Mouse (Mus musculus) cerebellum, adult 9-10 months (tissue): ENCODE results near the gene Rxfp4.

Source experiments
- DNase-seq: peaks from one replicate; pipeline ENCODE4 v3.0.0; 2022

Rxfp4 gene

GRCm38 (mm10) chr3:88652846-88653515, at the start of gene Rxfp4:
Gene Rxfp4, minus strand, starts transcription at chr3:88653142.
- no peak for DNase-seq

DNA sequence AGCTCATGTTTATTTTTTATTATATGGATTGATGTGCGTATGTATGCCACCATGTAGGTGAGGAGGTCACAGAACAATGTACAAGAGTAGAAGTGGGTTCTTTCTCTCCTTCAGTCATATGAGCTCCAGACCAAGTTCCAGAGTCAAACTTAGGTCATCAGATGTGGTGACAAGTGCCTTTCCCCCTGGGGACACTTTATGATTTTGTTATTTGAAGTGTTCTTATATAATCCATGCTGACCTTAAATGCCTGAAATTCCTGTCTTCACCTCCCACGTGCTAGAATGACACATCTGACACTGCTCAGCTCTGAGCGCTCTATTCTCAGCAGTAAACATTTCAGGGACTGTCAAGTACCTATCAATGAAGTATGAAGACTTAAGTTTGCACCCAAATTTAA, 48.3 kb upstream of the Rxfp4 start:
- DNase-seq: no peak

- no peak for DNase-seq
Measured at GRCm38 (mm10) chr3:88700247-88700646, 47.3 kb upstream of the Rxfp4 start.

DNA sequence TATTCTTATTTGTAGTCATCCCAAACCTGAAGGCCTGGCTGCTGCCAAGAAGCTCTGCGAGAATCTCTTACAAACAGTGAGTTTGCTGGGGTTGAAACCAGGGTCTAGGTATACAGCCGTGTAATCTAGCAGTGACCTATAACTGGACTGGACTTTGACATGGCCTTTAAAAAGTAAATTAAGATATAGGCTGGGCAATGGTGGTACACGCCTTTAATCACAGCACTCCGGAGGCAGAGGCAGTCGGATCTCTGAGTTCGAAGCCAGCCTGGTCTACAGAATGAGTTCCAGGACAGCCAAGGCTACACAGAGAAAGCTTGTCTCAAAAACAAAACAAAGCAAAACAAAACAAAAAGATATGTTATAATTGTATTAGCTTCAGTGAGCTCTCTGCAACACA, 45.9 kb upstream of the Rxfp4 start:
- DNase-seq: no peak

GRCm38 (mm10) chr3:88698051-88698450, 45.1 kb upstream of the Rxfp4 start:
- DNase-seq: no peak

DNA sequence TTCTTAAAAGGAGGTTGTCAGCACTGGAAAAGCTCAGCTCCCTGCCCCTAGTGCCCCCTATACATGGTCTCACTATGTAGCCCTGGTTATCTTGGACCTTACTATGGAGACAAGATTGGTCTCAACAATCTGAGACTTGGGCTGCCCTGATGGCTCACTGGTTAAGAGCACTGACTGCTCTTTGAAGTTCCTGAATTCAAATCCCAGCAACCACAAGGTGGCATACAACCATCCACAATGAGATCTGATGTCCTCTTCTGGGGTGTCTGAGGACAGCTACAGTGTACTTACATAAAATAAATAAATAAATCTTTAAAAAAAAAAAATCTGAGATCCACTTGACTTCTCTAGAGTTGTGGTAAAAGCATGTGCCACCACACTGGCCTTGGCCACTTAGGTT, 42.6 kb upstream of the Rxfp4 start:
- DNase-seq: no peak

DNA sequence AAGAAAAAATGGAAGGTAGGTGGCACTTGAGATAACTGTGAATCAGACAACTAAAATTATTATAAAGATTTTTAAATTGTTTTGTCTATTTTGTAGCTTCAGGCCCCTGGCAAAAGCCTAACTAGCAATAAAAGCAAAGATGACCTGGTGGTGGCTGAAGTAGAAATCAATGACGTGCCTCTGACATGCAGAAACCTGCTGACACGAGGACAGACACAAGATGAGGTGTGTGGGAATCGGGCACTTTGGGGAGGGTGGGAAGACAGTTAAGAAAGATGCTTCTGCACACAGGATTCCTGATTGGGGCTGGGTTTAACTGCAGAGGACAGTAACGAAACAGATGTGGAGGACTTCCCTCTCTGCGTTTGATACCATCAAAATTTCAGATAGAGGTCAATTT, 36.1 kb upstream of the Rxfp4 start:
- DNase-seq: no peak

GRCm38 (mm10) chr3:88686734-88687611, 34.0 kb upstream of the Rxfp4 start:
- no peak for DNase-seq

GRCm38 (mm10) chr3:88685958-88686451, 33.1 kb upstream of the Rxfp4 start:
- DNase-seq: no peak

DNA sequence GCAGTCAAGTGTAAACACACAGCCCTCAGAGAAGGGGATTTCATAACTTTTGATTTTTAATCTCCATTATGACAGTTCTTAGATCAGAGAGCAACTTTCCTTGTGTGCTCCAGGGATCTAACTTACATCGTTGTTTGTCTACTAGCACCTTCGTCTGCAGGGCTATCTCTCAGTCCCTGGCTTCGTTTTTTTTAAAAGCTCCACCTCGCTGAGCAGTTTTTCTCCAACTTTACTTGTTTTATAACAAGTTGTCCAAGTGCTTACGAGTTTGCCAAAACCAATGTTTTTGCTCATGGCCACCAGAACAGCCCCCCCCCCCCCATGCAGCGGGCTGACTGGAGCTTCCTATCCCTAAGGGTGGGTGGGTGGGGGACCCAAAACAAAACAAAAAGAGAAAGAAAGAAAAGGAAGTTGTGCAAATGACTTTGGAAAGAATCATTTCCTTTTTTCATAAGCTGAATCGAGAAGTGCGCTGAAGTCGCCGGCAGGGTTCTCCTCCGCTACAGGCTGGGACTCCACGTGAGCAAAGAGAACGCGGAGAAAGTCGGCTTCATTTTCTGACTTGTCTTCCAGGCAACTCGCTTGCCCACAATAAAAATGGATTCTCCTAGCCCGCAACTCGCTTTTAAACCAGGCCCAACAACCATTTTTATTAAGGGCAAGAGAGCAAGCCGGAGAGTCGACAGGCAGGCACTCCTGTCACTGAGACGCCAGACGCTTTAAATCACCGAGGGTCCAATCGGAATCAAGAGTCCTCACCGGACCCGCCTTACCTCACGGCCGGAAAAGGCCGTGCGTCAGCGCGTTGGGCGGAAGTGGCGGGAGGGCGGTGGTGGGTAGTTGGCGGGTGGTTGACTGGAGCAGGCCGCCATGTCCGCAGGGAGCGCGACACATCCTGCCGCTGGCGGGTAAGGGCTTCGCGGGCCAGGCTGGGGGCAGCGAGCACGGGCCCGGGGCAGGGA, 32.3 kb upstream of the Rxfp4 start, which contains the start of gene Khdc4:
Gene Khdc4 (plus strand): TSS at position 824 of the 962 bp plus-strand sequence.
- DNase-seq: peak; percentile 98

DNA sequence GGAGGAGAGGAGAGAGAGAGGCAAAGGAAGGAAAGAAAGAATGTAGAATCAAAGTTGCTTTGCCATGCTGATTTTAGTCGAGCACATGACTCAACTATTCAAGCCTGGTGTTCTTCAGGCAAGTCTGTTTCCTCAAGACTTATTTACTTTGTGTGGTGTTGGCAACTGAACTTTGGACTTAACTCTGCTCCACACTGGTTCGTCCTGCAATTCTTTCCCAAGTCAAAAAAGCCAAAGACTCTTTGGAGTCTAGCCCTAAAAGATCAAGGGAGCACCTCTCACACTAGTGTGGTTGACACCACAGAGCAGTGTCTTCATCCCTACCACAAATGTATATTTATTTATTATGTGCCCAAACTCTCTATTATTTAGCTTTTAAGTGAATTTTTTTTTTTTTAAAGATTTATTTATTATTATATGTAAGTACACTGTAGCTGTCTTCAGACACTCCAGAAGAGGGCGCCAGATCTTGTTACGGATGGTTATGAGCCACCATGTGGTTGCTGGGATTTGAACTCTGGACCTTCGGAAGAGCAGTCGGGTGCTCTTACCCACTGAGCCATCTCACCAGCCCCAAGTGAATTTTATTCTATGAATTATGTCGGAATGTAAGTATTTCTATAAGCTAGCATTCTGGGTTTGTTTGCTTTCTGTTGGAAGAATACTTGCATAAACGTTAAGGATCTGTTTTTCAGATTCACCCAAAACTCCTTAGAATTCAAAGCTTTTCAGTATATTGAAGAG, 31.5 kb upstream of the Rxfp4 start:
- DNase-seq: peak; percentile 25

DNA sequence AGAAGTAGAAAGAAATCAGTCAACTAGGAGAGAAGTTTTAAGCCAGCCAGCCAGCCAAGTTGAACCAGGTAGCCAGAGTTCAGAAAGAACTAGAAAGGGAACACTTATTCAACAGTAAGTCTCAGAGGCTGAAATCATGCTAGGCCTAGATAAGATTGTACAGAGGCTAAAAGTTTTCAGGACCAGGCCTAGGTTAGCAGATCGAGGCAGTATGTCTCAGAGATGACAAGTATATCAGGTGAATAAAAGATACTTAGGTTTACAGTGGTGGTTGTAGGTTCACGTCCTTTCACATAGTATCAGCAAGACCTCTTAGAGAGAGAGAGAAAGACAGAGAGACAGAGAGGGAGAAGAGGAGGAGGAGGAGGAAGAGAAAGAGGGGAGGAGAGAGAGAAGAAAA, 30.9 kb upstream of the Rxfp4 start:
- no peak for DNase-seq

DNA sequence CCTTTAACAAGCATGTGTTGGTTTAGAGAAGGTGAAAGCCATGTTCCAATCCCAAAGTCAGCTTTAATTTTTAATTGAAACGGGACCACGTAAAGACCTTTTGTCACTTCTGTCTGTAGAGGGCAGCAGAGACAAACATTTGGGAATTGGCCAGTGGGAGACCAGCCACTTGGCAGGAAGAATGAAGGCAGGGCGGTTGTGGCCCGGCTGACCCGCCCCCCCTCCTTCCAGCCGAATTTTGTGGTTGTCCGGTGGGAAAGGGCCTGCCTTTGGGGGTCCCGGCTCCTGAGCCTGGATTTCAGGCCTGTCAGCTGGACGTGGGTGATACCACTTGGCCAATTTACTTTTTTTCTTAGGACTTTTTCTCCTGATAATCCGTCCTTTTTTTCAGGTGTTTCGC, 24.5 kb upstream of the Rxfp4 start:
- DNase-seq: peak; percentile 83

DNA sequence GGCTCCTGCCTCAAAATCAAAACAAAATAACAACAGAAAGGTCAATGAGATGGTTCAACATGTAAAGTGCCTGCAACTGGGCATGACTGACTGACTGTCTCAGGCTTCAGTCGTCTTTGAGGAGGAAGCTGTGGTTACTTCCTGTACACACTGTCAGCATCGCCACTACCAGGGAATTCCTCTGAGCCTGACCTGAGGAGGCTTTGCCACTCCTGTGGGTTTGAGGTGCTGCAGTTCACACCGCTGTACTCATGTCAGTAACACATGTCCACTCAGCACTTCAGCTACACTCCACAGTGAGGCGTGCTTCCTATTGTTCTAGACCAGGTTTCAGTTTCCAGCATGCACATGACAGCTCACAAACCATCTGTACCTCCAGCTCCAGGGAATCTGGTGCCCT, 11.2 kb upstream of the Rxfp4 start:
- DNase-seq: no peak

DNA sequence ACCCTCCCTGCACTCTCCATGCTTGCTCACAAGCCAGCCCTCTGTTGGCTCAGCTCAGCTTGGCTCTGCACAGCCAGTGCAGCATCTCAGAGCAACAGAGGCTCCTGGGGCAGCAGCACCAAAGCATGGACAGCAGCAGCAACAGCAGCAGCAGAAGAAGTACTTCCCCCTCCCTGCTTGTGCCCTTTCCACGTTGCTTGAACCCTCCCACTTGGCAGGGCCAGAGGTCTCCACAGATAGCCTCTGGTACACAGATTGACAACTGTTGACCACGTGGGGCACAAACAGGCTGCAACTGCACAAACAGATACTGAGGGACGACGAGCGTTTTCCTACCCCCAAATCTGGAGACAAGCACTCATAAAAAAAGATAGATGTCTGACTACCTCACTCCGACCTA, 6.9 kb upstream of the Rxfp4 start:
- no peak for DNase-seq

DNA sequence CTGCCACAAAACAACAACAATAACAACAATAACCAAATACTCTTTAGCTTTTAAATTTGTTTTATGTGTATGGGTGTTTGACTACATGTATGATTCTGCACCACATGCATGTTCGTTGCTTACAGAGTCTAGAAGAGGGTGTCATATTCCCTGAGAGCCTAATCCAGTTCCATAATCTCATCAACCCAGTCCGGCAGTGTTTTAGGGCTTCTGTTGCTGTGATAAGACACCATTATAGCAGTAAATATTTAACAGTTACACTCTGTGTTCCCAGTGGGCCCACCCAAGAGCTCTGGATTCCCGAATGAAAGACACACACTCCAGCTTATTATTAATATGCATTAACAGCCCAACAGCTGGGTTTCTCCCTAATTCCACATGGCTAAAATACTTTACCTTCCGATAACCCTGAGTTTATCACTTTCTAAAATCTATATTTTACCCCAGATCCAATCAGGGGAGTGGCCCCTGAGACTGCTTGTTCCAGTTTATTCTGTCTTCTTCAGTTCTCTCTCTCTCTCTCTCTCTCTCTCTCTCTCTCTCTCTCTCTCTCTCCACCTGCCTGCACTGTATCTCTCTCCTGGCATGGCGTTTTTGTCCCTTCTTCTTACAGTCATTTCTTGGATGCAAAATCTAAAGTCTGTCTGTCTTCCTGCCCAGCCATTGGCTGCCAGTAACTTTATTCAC, 5.6 kb upstream of the Rxfp4 start:
- DNase-seq: no peak

GRCm38 (mm10) chr3:88655619-88656018, 2.7 kb upstream of the Rxfp4 start:
- no peak for DNase-seq

- DNase-seq: no peak
Measured at GRCm38 (mm10) chr3:88654621-88655020, 1.7 kb upstream of the Rxfp4 start.

DNA sequence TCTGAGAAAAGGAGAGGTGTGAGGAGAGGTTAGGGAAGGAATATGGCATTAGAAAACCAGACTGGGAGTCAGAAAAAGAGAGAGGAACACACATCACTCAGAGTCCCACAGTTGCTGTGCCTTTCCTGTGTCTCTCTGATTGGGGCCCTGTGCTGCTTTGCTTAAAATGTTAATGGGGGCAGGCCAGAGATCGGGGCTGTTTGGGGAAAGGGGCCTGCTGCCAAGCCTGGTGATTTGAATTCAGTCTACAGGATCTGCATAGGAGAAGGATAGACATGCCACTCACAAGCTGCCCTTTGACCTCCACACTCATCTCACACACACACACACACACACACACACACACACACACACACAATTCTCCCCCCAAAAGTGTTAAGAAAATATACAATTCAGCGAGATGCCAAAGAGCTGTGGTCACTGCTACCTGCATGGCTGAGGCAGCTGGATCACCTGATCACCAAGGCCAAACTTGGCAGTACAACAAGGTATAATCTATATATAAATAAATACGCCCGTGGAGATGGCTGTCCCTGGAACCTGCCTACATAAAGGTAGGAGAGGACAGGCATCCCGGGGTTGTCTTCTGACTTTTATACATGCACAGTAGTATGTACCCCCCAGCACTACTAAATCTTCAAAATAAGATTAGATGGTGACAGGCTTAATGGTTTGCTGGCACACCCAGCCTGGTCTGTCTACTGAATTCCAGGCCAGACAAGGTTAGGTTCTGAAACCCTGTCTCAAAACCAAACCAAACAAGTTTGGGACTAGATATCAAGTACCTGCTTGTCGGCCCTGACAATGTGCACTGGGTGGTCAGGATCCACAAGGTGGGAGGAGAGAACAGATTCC, 801 bp upstream of the Rxfp4 start:
- no peak for DNase-seq
